Mouse (Mus musculus): ENCODE data around the gene Wipi1.

GRCm38 (mm10) chr11:109544432-109544831 is 67.3 kb downstream of the Wipi1 start:
- TF ChIP-seq CTCF (IDR thresholded peaks at IDR 0.05; ENCODE audit: low read depth) (no peak), EP300 (IDR thresholded peaks at IDR 0.05; ENCODE audit: low read depth) (no peak)
